Mouse (Mus musculus) liver, adult (tissue): ENCODE measurements around the gene Fbxo44.

Experiments used
- GATA4 ChIP-seq: IDR thresholded peaks from 2 replicates; pipeline ENCODE4 v1.6.1; 2014; ENCODE audit warnings: mild to moderate bottlenecking, low read length; ENCODE audit not compliant: insufficient replicate concordance

Gene Fbxo44

DNA sequence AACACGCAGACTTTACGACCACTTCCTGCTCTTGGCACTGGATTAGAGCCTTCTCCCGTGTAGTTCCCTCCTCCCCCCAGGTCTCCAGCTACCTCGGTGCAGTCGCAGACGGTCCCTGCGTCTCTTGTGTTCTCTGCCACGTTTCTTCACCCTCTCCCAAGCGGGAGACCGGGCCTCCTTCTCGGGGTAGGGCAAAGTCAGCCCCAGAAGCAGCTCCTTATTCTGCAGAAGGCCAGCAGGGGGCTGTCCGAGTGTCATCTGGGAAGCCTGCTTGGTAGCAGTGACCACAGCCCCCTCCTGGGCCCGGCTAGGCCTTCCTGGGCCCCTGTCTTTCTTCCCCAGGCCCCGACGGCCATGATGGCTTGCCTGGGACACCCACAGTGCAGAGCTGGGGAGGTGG is 44.8 kb downstream of the Fbxo44 start:
- TF ChIP-seq GATA4: no peak

GRCm38 (mm10) chr4:148114758-148115391 is 45.4 kb downstream of the Fbxo44 start:
- no peak for TF ChIP-seq GATA4

GRCm38 (mm10) chr4:148112519-148112918 is 47.8 kb downstream of the Fbxo44 start:
- TF ChIP-seq GATA4: no peak

GRCm38 (mm10) chr4:148109215-148109614 is 51.1 kb downstream of the Fbxo44 start:
- no peak for TF ChIP-seq GATA4

- TF ChIP-seq GATA4: no peak
Observed at GRCm38 (mm10) chr4:148108565-148109100, 51.6 kb downstream of the Fbxo44 start.

- TF ChIP-seq GATA4: no peak
Observed at GRCm38 (mm10) chr4:148107621-148108291, 52.5 kb downstream of the Fbxo44 start.

DNA sequence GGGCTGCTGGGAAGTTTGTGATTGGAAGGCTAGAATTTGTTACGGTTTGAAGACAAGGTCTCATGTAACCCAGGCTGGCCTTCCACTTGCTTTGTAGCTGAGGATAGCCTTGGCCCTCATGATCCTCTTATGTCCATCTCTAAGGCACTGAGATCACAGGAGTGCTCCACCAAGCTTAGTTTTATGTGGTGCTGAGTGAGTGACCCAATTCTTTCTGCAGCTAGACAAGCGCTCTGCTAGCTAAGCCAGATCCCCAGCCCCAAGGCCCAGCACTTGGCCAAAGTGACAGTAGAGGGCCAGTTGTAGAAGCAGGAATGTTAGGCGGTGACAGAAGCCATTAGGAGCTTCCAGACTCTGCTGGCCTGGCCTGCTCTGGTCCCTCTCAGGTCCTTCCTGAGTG is 56.1 kb downstream of the Fbxo44 start:
- TF ChIP-seq GATA4: no peak
